Mouse (Mus musculus): ENCODE data around the gene Arhgef40. TPM values are rescaled to one million over a fixed set of nuclear protein-coding genes. Genes with fewer than 3 reads are reported as not detected.

Gene Arhgef40
- polyA plus RNA-seq, 1 experiment from 2014 or later = 116 TPM

Other genes starting within 250 kb of the Arhgef40 start
- not detected in 2 replicates for gene Ang4, start 211.1 kb upstream of the Arhgef40 start, polyA plus RNA-seq (2016; fragmentation: Nextera tagmentation; extraction: Ambion mirVana)
- gene AY358078, start 184.7 kb upstream of the Arhgef40 start, polyA plus RNA-seq (2016; fragmentation: Nextera tagmentation; extraction: Ambion mirVana) = not detected in 2 replicates
- not detected in 2 replicates for gene Ear6, start 131.0 kb upstream of the Arhgef40 start, polyA plus RNA-seq (2016; fragmentation: Nextera tagmentation; extraction: Ambion mirVana)
- 58.2 and 66.0 TPM in 2 replicates for gene Mettl17, start 99.9 kb upstream of the Arhgef40 start, polyA plus RNA-seq (2016; fragmentation: Nextera tagmentation; extraction: Ambion mirVana)
- gene Slc39a2, start 91.8 kb upstream of the Arhgef40 start, polyA plus RNA-seq (2016; fragmentation: Nextera tagmentation; extraction: Ambion mirVana) = 1.3 and 1.7 TPM in 2 replicates
- gene Ndrg2, start 70.6 kb upstream of the Arhgef40 start, polyA plus RNA-seq (2016; fragmentation: Nextera tagmentation; extraction: Ambion mirVana) = 34.2 and 41.1 TPM in 2 replicates
- not detected in 2 replicates for gene Tppp2, start 66.3 kb upstream of the Arhgef40 start, polyA plus RNA-seq (2016; fragmentation: Nextera tagmentation; extraction: Ambion mirVana)
- gene Rnase13, start 61.9 kb upstream of the Arhgef40 start, polyA plus RNA-seq (2016; fragmentation: Nextera tagmentation; extraction: Ambion mirVana) = not detected in 2 replicates
- 1.1 TPM in 2 replicates for gene Tmem253, start 30.9 kb downstream of the Arhgef40 start, polyA plus RNA-seq (2016; fragmentation: Nextera tagmentation; extraction: Ambion mirVana)
- 97.1 and 101 TPM in 2 replicates for gene Zfp219, start 36.0 kb downstream of the Arhgef40 start, polyA plus RNA-seq (2016; fragmentation: Nextera tagmentation; extraction: Ambion mirVana)
- gene Olfr221, start 57.7 kb downstream of the Arhgef40 start, polyA plus RNA-seq (2016; fragmentation: Nextera tagmentation; extraction: Ambion mirVana) = not detected in 2 replicates
- gene Hnrnpc, start 119.3 kb downstream of the Arhgef40 start, polyA plus RNA-seq (2016; fragmentation: Nextera tagmentation; extraction: Ambion mirVana) = 870 and 873 TPM in 2 replicates
- 54.7 and 74.0 TPM in 2 replicates for gene Rpgrip1, start 126.0 kb downstream of the Arhgef40 start, polyA plus RNA-seq (2016; fragmentation: Nextera tagmentation; extraction: Ambion mirVana)
- gene Supt16, start 212.7 kb downstream of the Arhgef40 start, polyA plus RNA-seq (2016; fragmentation: Nextera tagmentation; extraction: Ambion mirVana) = 86.9 and 95.5 TPM in 2 replicates

All from forebrain, embryonic 12.5 days (tissue).